Mouse (Mus musculus) small intestine, adult 2 months (tissue): ENCODE measurements at regions not wholly inside any gene's neighbourhood (a gene's known extent, or its start where the extent isn't known, plus 50 kb on each side); places are given as distances from the start of the nearest gene placed in this dataset.

Source experiments
- CTCF ChIP-seq: fragments of 200-500 bp; IDR thresholded peaks from 2 replicates; pipeline ENCODE4 v1.5.1; 2012; ENCODE audit warnings: low read depth, mild to moderate bottlenecking, control low read depth, inconsistent platforms, low read length, moderate library complexity, mixed read lengths; ENCODE audit not compliant: insufficient replicate concordance, insufficient read length; ENCODE audit errors: extremely low read depth
- POLR2A ChIP-seq: fragments of 200-500 bp; IDR thresholded peaks from 2 replicates; pipeline ENCODE4 v1.6.1; 2012; ENCODE audit warnings: low read depth, mild to moderate bottlenecking, control low read depth, inconsistent platforms, low read length, moderate library complexity

DNA sequence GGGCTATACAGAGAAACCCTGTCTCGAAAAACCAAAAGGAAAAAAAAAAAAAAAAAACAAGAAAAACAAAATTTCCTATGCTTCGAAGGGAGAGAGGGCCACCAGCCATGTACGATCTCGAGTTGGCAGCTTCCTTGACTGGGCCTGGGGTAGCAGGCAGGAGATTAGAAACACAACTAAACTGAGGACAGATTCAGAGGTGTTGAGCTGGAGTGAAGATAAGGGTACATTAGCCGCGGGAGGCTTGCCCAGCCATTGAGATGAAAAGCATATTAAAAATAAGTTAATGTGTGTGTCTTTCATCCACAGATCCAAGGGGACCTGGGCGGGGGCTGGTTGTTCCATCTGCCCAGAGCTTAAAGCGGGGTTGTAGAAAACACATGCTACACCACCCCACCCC lies 145.3 kb upstream of the Usp24 start:
- TF ChIP-seq CTCF (no peak), POLR2A (no peak)
